In genomic region chr7:134408641-134409040, GRCm38 (mm10) we compare ENCODE assay signal across 11 mouse cellular contexts. TPM values are rescaled to one million over a fixed set of nuclear protein-coding genes. Genes with fewer than 3 reads are reported as not detected.
A peak's percentile ranks its signal among the peaks of the same experiment; 100 is the strongest.
DNase-seq lines count a peak whose midpoint lies in the region; ATAC-seq lines count a peak whose summit lies in the region.
"Had no signal": no experiment of that assay in that cellular context is flagged by ENCODE, and none has a peak within 500 bp of the region (broad histone marks: within the 10 kb centered on the region; RNA-seq: fewer than 3 reads in every experiment).

No protein-coding gene starts in this region.

- ATAC-seq in forebrain, embryonic 14.5 days, result no peak
- peak; percentile 68; the same call in 1 of the 2 replicates for ATAC-seq in embryonic facial prominence, embryonic 14.5 days (ENCODE audit: low read depth)
- ATAC-seq: liver, postnatal 0 days had no signal

- H3K9me3 ChIP-seq in forebrain, embryonic 14.5 days (replicated peaks; ENCODE audit: control insufficient read depth, low read length), result no peaks in the 10 kb centered on the region
- no peaks in the 10 kb centered on the region for H3K9me3 ChIP-seq in forebrain, embryonic 10.5 days
- no peaks in the 10 kb centered on the region for H3K9me3 ChIP-seq in embryonic facial prominence, embryonic 14.5 days (ENCODE audit: control insufficient read depth, low read length)

- no peaks in the 10 kb centered on the region for H3K36me3 ChIP-seq in forebrain, embryonic 14.5 days (ENCODE audit: control insufficient read depth, insufficient read depth, low read length)
- no peaks in the 10 kb centered on the region for H3K36me3 ChIP-seq in forebrain, embryonic 10.5 days (replicated peaks)
- H3K36me3 ChIP-seq in embryonic facial prominence, embryonic 14.5 days (ENCODE audit: control insufficient read depth, insufficient read depth, low read length), result no peaks in the 10 kb centered on the region

- no peaks in the 10 kb centered on the region for H3K4me1 ChIP-seq in forebrain, embryonic 14.5 days (ENCODE audit: control insufficient read depth, insufficient read depth, low read length)
- H3K4me1 ChIP-seq in forebrain, embryonic 10.5 days, result no peaks in the 10 kb centered on the region
- peaks cover 5% of the 10 kb centered on the region; the same call in 1 of the 2 replicates for H3K4me1 ChIP-seq in embryonic facial prominence, embryonic 14.5 days (ENCODE audit: control insufficient read depth, insufficient read depth, low read length)

- H3K4me2 ChIP-seq in forebrain, embryonic 14.5 days (ENCODE audit: low read length), result no peak overlapping the region
- H3K4me2 ChIP-seq in embryonic facial prominence, embryonic 14.5 days (ENCODE audit: low read depth, low read length), result no peak overlapping the region

- peak; percentile 65 for DNase-seq in forebrain, embryonic 14.5 days (ENCODE audit: low spot score)
- no peak for DNase-seq in forebrain, embryonic 10.5 days (ENCODE audit: extremely low spot score, low spot score)
- peak; percentile 97 for DNase-seq in left cerebral cortex, postnatal 4 days
- no peak for DNase-seq in left cerebral cortex, adult 11 months (ENCODE audit: low spot score)
- DNase-seq in embryonic facial prominence, embryonic 14.5 days (ENCODE audit: low spot score), result peak; percentile 79
- DNase-seq in ovary, postnatal 36 days (ENCODE audit: low spot score), result peak; percentile 23
- DNase-seq in layer of hippocampus, adult 18-20 months (ENCODE audit: low spot score in 2 of 2), result no peak
- no peak for DNase-seq in c-Kit-positive CD71-positive TER-119-positive erythroid progenitor cells, embryonic 14.5 days (ENCODE audit: low spot score)
- DNase-seq: B cell, adult 2 months; liver, postnatal 0 days had no signal

- H3K4me3 ChIP-seq in forebrain, embryonic 14.5 days (ENCODE audit: low read depth, low read length), result no peak overlapping the region
- H3K4me3 ChIP-seq in forebrain, embryonic 10.5 days, result no peak overlapping the region
- H3K4me3 ChIP-seq in embryonic facial prominence, embryonic 14.5 days (ENCODE audit: low read depth, low read length), result no peak overlapping the region
- H3K4me3 ChIP-seq: left cerebral cortex, adult 2 months had no signal

- no peaks in the 10 kb centered on the region for H3K27me3 ChIP-seq in forebrain, embryonic 14.5 days (replicated peaks; ENCODE audit: control insufficient read depth, insufficient read depth, low read length)
- H3K27me3 ChIP-seq in forebrain, embryonic 10.5 days (ENCODE audit: poor library complexity, severe bottlenecking), result no peaks in the 10 kb centered on the region
- H3K27me3 ChIP-seq in embryonic facial prominence, embryonic 14.5 days (replicated peaks; ENCODE audit: control insufficient read depth, insufficient read depth, low read length), result no peaks in the 10 kb centered on the region

- intact Hi-C loops in left cerebral cortex, postnatal 4 days (cut with DNase I), result no loop called here

- H3K9ac ChIP-seq in forebrain, embryonic 14.5 days (ENCODE audit: low read length), result no peak overlapping the region
- H3K9ac ChIP-seq in embryonic facial prominence, embryonic 14.5 days (ENCODE audit: low read depth, low read length), result no peak overlapping the region
- H3K9ac ChIP-seq: liver, postnatal 0 days had no signal

- 78% methylated on average over 13 of the region's 13 CpGs for WGBS in forebrain, embryonic 14.5 days
- WGBS in forebrain, embryonic 10.5 days, result 90% methylated on average over 13 of the region's 13 CpGs
- whole genome bisulfite sequencing in embryonic facial prominence, embryonic 14.5 days, result 57% methylated on average over 13 of the region's 13 CpGs

- H3K27ac ChIP-seq in forebrain, embryonic 14.5 days (ENCODE audit: low read depth, low read length), result no peak overlapping the region
- H3K27ac ChIP-seq in forebrain, embryonic 10.5 days, result no peak overlapping the region
- H3K27ac ChIP-seq in embryonic facial prominence, embryonic 14.5 days (replicated peaks; ENCODE audit: low read depth, low read length), result no peak overlapping the region
- H3K27ac ChIP-seq: left cerebral cortex, adult 2 months had no signal

RNA-seq across cellular contexts. Expression of gene D7Ertd443e, which starts 23.2 kb away (rescaled TPM):
- 0.17 TPM in 1 of 2 replicates, not detected in the other for polyA plus RNA-seq in forebrain, embryonic 14.5 days (2014; fragmentation: Nextera tagmentation; extraction: Ambion mirVana)
- not detected in 2 replicates for polyA plus RNA-seq in forebrain, embryonic 10.5 days (2016; fragmentation: Nextera tagmentation; extraction: Ambion mirVana)
- total RNA-seq in left cerebral cortex, postnatal 4 days (2021), result under 1 TPM; 0.30 to 0.93 TPM
- polyA plus RNA-seq in embryonic facial prominence, embryonic 14.5 days (2014; fragmentation: Nextera tagmentation; extraction: Ambion mirVana), result 0.72 and 0.73 TPM in 2 replicates
- 1 to 10 TPM; 6.4 to 6.7 TPM for total RNA-seq in layer of hippocampus, adult 18-20 months (2021)
- polyA plus RNA-seq: liver, postnatal 0 days had no signal

Comparison
In these comparisons a context has a peak if more than half of its experiments do, and no peak if none do; other contexts are left out.
1. DNase-seq: peak in forebrain, embryonic 14.5 days (single experiment), left cerebral cortex, postnatal 4 days (single experiment), embryonic facial prominence, embryonic 14.5 days (single experiment) and ovary, postnatal 36 days (single experiment); none in forebrain, embryonic 10.5 days (single experiment), left cerebral cortex, adult 11 months (single experiment), layer of hippocampus, adult 18-20 months (0 of 2) and c-Kit-positive CD71-positive TER-119-positive erythroid progenitor cells, embryonic 14.5 days (single experiment).